Mouse (Mus musculus): ENCODE measurements around the gene Gm20777. TPM values are rescaled to one million over a fixed set of nuclear protein-coding genes. Genes with fewer than 3 reads are reported as not detected.
"Not testable (repeated sequence)": the region's sequence is repeated elsewhere in the genome, so short reads cannot be mapped to it uniquely, and the experiment has no call there.

Gene Gm20777
- polyA plus RNA-seq (2012; ENCODE audit: insufficient read depth, insufficient read length, missing spikeins): not detected in 2 replicates

DNA sequence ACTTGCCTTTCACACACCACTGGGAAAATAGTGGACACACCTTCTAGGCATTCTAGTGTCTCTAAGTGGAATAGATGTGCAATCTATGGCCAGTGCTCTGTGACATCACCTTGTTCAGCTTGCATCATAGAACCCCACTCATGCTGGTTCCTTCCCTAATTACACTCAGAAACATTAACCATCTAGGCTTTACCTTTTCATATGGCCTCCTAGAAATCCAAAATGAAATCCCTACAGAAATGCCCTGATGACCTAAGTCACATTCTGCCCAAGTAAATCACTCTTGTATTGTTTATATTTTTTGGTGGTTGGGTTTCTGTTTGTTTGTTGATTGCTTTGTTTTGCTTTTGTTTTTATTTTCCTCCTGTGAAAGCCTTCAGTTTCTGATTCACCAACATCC is at the start of gene Gm20777:
Gm20777 (minus strand) TSS at position 101 of the 400 bp plus-strand sequence.
- H3K4me1 ChIP-seq (ENCODE audit: control insufficient read depth, insufficient read depth, insufficient read length, low read length); H3K4me3 ChIP-seq (ENCODE audit: insufficient read depth, low read depth, low read length); H3K27ac ChIP-seq (replicated peaks; ENCODE audit: low read depth, low read length): not testable (repeated sequence)

- H3K27ac ChIP-seq (replicated peaks; ENCODE audit: low read depth, low read length); H3K4me3 ChIP-seq (ENCODE audit: insufficient read depth, low read depth, low read length); H3K4me1 ChIP-seq (ENCODE audit: control insufficient read depth, insufficient read depth, insufficient read length, low read length): not testable (repeated sequence)
Measured at GRCm38 (mm10) chrY:10709551-10709950, 42.7 kb downstream of the Gm20777 start.

GRCm38 (mm10) chrY:10708761-10709160 is 43.5 kb downstream of the Gm20777 start:
- H3K4me1 ChIP-seq (ENCODE audit: control insufficient read depth, insufficient read depth, insufficient read length, low read length); H3K4me3 ChIP-seq (ENCODE audit: insufficient read depth, low read depth, low read length); H3K27ac ChIP-seq (replicated peaks; ENCODE audit: low read depth, low read length): not testable (repeated sequence)

- H3K4me1 ChIP-seq (ENCODE audit: control insufficient read depth, insufficient read depth, insufficient read length, low read length); H3K27ac ChIP-seq (replicated peaks; ENCODE audit: low read depth, low read length); H3K4me3 ChIP-seq (ENCODE audit: insufficient read depth, low read depth, low read length): not testable (repeated sequence)
Measured at GRCm38 (mm10) chrY:10708226-10708625, 44.0 kb downstream of the Gm20777 start.

DNA sequence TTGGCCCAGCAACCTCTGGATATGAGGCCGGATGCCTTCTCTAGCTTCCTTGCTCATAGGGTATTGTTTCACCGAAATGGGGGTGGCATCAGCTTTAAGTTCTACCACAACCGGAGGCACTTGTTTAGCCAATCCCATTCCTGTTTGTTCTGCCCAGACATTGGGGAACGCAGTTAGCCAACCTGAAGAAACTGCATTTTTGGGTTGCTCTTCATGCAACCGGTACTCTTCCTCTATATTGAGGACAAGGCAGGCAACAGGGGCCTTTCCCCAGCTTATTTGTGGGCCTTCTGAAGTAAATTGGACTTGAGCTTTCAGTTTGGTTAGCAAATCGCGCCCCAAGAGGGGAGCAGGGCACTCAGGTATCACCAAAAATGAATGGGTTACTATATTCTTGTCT is 45.6 kb downstream of the Gm20777 start:
- not testable (repeated sequence) for H3K4me1 ChIP-seq (ENCODE audit: control insufficient read depth, insufficient read depth, insufficient read length, low read length); H3K27ac ChIP-seq (replicated peaks; ENCODE audit: low read depth, low read length); H3K4me3 ChIP-seq (ENCODE audit: insufficient read depth, low read depth, low read length)

Other genes starting within 250 kb of the Gm20777 start
- gene Gm20737, start 216.4 kb downstream of the Gm20777 start, polyA plus RNA-seq (2012; ENCODE audit: insufficient read depth, insufficient read length, missing spikeins): not detected in 2 replicates
- not detected in 2 replicates for gene Gm21775, start 199.0 kb downstream of the Gm20777 start, polyA plus RNA-seq (2012; ENCODE audit: insufficient read depth, insufficient read length, missing spikeins)
- gene Gm21900, start 136.1 kb downstream of the Gm20777 start, polyA plus RNA-seq (2012; ENCODE audit: insufficient read depth, insufficient read length, missing spikeins): not detected in 2 replicates